In the genomic region with DNA sequence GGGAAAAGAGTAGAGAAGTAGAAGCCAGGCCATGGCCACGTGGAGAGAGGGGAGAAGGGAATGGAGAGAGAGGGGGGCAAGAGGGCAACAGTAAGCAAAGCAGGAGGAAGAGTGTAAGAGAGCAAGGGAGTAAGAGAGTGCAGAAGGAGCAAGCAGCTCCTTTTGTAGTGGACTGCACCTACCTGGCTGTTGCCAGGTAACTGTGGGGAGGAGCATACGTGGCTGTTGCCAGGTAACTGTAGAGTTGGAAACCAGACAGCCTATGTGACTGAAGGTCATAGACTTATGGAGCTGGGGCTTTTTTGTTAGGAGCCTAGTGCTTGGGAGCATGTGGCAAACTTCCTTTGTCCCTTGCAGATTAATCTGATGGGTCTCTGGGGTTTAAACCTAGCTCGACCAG, we compare ENCODE assay signal across 21 mouse cellular contexts. TPM values are rescaled to one million over a fixed set of nuclear protein-coding genes. Genes with fewer than 3 reads are reported as not detected.
A peak's percentile ranks its signal among the peaks of the same experiment; 100 is the strongest.
DNase-seq lines count a peak whose midpoint lies in the region; ATAC-seq and TF ChIP-seq lines count a peak whose summit lies in the region.
"Had no signal": no experiment of that assay in that cellular context is flagged by ENCODE, and none has a peak within 500 bp of the region (broad histone marks: within the 10 kb centered on the region; RNA-seq: fewer than 3 reads in every experiment).

No protein-coding gene starts in this region.

- no peak overlapping the region for H3K27ac ChIP-seq in lung, embryonic 16.5 days (ENCODE audit: low read length)
- no peak overlapping the region for H3K27ac ChIP-seq in midbrain, postnatal 0 days (ENCODE audit: low read depth, low read length)
- H3K27ac ChIP-seq: forebrain, embryonic 13.5 days; heart, embryonic 10.5 days; hindbrain, embryonic 13.5 days; kidney, postnatal 0 days; liver, embryonic 13.5 days had no signal

- H3K9ac ChIP-seq in lung, embryonic 16.5 days (ENCODE audit: low read length) = no peak overlapping the region
- H3K9ac ChIP-seq in midbrain, postnatal 0 days (replicated peaks; ENCODE audit: low read length, poor library complexity, severe bottlenecking) = no peak overlapping the region
- H3K9ac ChIP-seq: forebrain, embryonic 13.5 days; hindbrain, embryonic 13.5 days; liver, embryonic 13.5 days had no signal

- no peak overlapping the region for H3K4me2 ChIP-seq in lung, embryonic 16.5 days (ENCODE audit: low read depth, low read length)
- H3K4me2 ChIP-seq in midbrain, postnatal 0 days (ENCODE audit: low read depth, low read length, poor library complexity, severe bottlenecking) = no peak overlapping the region
- H3K4me2 ChIP-seq: forebrain, embryonic 13.5 days; hindbrain, embryonic 13.5 days; liver, embryonic 13.5 days had no signal

- H3K27me3 ChIP-seq in lung, embryonic 16.5 days (ENCODE audit: control insufficient read depth, insufficient read depth, low read depth, low read length) = no peaks in the 10 kb centered on the region
- no peaks in the 10 kb centered on the region for H3K27me3 ChIP-seq in midbrain, postnatal 0 days (ENCODE audit: insufficient read depth, low read length)
- H3K27me3 ChIP-seq: forebrain, embryonic 13.5 days; hindbrain, embryonic 13.5 days; liver, embryonic 13.5 days had no signal

- peak; percentile 4 for DNase-seq in kidney, adult 11 months
- DNase-seq in kidney, postnatal 25 days = no peak
- no peak for DNase-seq in lung, postnatal 25 days (ENCODE audit: low spot score)
- DNase-seq in ZHBTc4 (ENCODE audit: low read depth, low spot score) = peak; percentile 18
- DNase-seq in midbrain, postnatal 0 days (ENCODE audit: low spot score) = peak; percentile 7
- DNase-seq in cerebellum, postnatal 14 days = no peak
- DNase-seq in left cerebral cortex, adult 18-20 months (ENCODE audit: low spot score in 2 of 2) = no peak
- DNase-seq: adrenal gland, postnatal 14 days; cerebellum, adult 2 months; embryo, embryonic 11 days; liver, embryonic 13.5 days; retina, postnatal 1 day; thymus, adult 18-20 months had no signal

- 48% methylated on average over 3 of the region's 3 CpGs for WGBS in lung, embryonic 16.5 days
- 43% methylated on average over 3 of the region's 3 CpGs for WGBS in midbrain, postnatal 0 days

- no peak overlapping the region for H3K4me3 ChIP-seq in lung, embryonic 16.5 days (ENCODE audit: low read length)
- no peak overlapping the region for H3K4me3 ChIP-seq in midbrain, postnatal 0 days (ENCODE audit: low read depth, low read length)
- H3K4me3 ChIP-seq: forebrain, embryonic 13.5 days; heart, embryonic 10.5 days; hindbrain, embryonic 13.5 days; liver, embryonic 13.5 days had no signal

- no peaks in the 10 kb centered on the region for H3K36me3 ChIP-seq in lung, embryonic 16.5 days (ENCODE audit: control insufficient read depth, insufficient read depth, low read length)
- no peaks in the 10 kb centered on the region for H3K36me3 ChIP-seq in midbrain, postnatal 0 days (ENCODE audit: insufficient read depth, low read length)
- H3K36me3 ChIP-seq: heart, embryonic 10.5 days; hindbrain, embryonic 13.5 days; liver, embryonic 13.5 days had no signal

- no peak for TF ChIP-seq CTCF in midbrain, postnatal 0 days (IDR thresholded peaks at IDR 0.05)

- peak; percentile 81 for ATAC-seq in lung, embryonic 16.5 days (ENCODE audit: low read depth)
- ATAC-seq in midbrain, postnatal 0 days (ENCODE audit: low FRiP score) = peak; percentile 70; the same call in 1 of the 2 replicates
- ATAC-seq: activated CD4-positive, CD25-positive, alpha-beta regulatory T cell, adult 4 months; forebrain, embryonic 13.5 days had no signal

- H3K9me3 ChIP-seq in lung, embryonic 16.5 days (ENCODE audit: control insufficient read depth, low read length) = no peaks in the 10 kb centered on the region
- no peaks in the 10 kb centered on the region for H3K9me3 ChIP-seq in midbrain, postnatal 0 days (ENCODE audit: low read length)
- H3K9me3 ChIP-seq: forebrain, embryonic 13.5 days; heart, embryonic 10.5 days; hindbrain, embryonic 13.5 days; liver, embryonic 13.5 days had no signal

- H3K4me1 ChIP-seq in lung, embryonic 16.5 days (replicated peaks; ENCODE audit: control insufficient read depth, insufficient read depth, low read length) = 0 out of 2 replicates have a peak, but pooled peaks cover 4% of the 10 kb centered on the region
- H3K4me1 ChIP-seq in midbrain, postnatal 0 days (ENCODE audit: insufficient read depth, low read length) = no peaks in the 10 kb centered on the region
- H3K4me1 ChIP-seq: forebrain, embryonic 13.5 days; heart, embryonic 10.5 days; hindbrain, embryonic 13.5 days; liver, embryonic 13.5 days had no signal

RNA-seq across cellular contexts. Expression of a gene that starts 21.1 kb away (rescaled TPM):
- 0.19 and 0.53 TPM in 2 replicates for polyA plus RNA-seq in lung, embryonic 16.5 days (2015; fragmentation: Nextera tagmentation; extraction: Ambion mirVana)
- total RNA-seq in midbrain, postnatal 0 days (2014; rRNA removed) = 0.05 and 0.28 TPM in 2 replicates
- polyA plus RNA-seq in midbrain, postnatal 0 days (2015; fragmentation: Nextera tagmentation; extraction: Ambion mirVana) = 0.10 and 0.37 TPM in 2 replicates
- total RNA-seq in left cerebral cortex, adult 18-20 months (2021) = not detected
- total RNA-seq: adrenal gland, postnatal 14 days; left cerebral cortex, adult 8-10 months had no signal
- polyA plus RNA-seq: cerebellum, adult 2 months; limb, embryonic 11.5 days had no signal

Comparison
In these comparisons a context has a peak if more than half of its experiments do, and no peak if none do; other contexts are left out.
1. DNase-seq: peak in kidney, adult 11 months (single experiment), ZHBTc4 (single experiment) and midbrain, postnatal 0 days (single experiment); none in kidney, postnatal 25 days (0 of 2), lung, postnatal 25 days (single experiment), cerebellum, postnatal 14 days (0 of 2) and left cerebral cortex, adult 18-20 months (0 of 2).